Mouse (Mus musculus): ENCODE results near the gene Otp. TPM values are rescaled to one million over a fixed set of nuclear protein-coding genes. Genes with fewer than 3 reads are reported as not detected.

Gene Otp
- total RNA-seq, 4 experiments from 2014 or later, result not detected

GRCm38 (mm10) chr13:94873111-94874038, 2.0 kb upstream of the Otp start:
- no peak for DNase-seq (ENCODE audit: low spot score in 2 of 2)

GRCm38 (mm10) chr13:94874039-94874425, 1.4 kb upstream of the Otp start:
- no peak for DNase-seq (ENCODE audit: low spot score in 2 of 2)

- DNase-seq (ENCODE audit: low spot score in 2 of 2), result no peak
These were observed 576 bp upstream of the Otp start for GRCm38 (mm10) chr13:94874656-94875395.

- DNase-seq (ENCODE audit: low spot score in 2 of 2), result no peak
These were observed 1.1 kb downstream of the Otp start for GRCm38 (mm10) chr13:94876286-94877210.

- DNase-seq (ENCODE audit: low spot score in 2 of 2), result no peak
These were observed 1.8 kb downstream of the Otp start for GRCm38 (mm10) chr13:94877211-94877590.

GRCm38 (mm10) chr13:94877991-94878745, 2.8 kb downstream of the Otp start:
- no peak for DNase-seq (ENCODE audit: low spot score in 2 of 2)

- no peak for DNase-seq (ENCODE audit: low spot score in 2 of 2)
These were observed 5.8 kb downstream of the Otp start for GRCm38 (mm10) chr13:94881201-94881600.

GRCm38 (mm10) chr13:94882221-94882620, 6.8 kb downstream of the Otp start:
- DNase-seq (ENCODE audit: low spot score in 2 of 2), result no peak

- no peak for DNase-seq (ENCODE audit: low spot score in 2 of 2)
These were observed 7.3 kb downstream of the Otp start for GRCm38 (mm10) chr13:94882711-94883145.

- DNase-seq (ENCODE audit: low spot score in 2 of 2), result no peak
These were observed 8.0 kb downstream of the Otp start for GRCm38 (mm10) chr13:94883163-94883965.

- DNase-seq (ENCODE audit: low spot score in 2 of 2), result no peak
These were observed 8.9 kb downstream of the Otp start for GRCm38 (mm10) chr13:94883966-94884960.

- no peak for DNase-seq (ENCODE audit: low spot score in 2 of 2)
These were observed 10.2 kb downstream of the Otp start for GRCm38 (mm10) chr13:94885291-94886235.

GRCm38 (mm10) chr13:94907841-94908240, 32.4 kb downstream of the Otp start:
- no peak for DNase-seq (ENCODE audit: low spot score in 2 of 2)

- no peak for DNase-seq (ENCODE audit: low spot score in 2 of 2)
These were observed 37.6 kb downstream of the Otp start for GRCm38 (mm10) chr13:94912961-94913360.

GRCm38 (mm10) chr13:94915654-94916053, 40.3 kb downstream of the Otp start:
- no peak for DNase-seq (ENCODE audit: low spot score in 2 of 2)

- no peak for DNase-seq (ENCODE audit: low spot score in 2 of 2)
These were observed 52.7 kb downstream of the Otp start for GRCm38 (mm10) chr13:94928086-94928485.
